Comparison of ENCODE assay signal across 7 mouse cellular contexts in the genomic region with DNA sequence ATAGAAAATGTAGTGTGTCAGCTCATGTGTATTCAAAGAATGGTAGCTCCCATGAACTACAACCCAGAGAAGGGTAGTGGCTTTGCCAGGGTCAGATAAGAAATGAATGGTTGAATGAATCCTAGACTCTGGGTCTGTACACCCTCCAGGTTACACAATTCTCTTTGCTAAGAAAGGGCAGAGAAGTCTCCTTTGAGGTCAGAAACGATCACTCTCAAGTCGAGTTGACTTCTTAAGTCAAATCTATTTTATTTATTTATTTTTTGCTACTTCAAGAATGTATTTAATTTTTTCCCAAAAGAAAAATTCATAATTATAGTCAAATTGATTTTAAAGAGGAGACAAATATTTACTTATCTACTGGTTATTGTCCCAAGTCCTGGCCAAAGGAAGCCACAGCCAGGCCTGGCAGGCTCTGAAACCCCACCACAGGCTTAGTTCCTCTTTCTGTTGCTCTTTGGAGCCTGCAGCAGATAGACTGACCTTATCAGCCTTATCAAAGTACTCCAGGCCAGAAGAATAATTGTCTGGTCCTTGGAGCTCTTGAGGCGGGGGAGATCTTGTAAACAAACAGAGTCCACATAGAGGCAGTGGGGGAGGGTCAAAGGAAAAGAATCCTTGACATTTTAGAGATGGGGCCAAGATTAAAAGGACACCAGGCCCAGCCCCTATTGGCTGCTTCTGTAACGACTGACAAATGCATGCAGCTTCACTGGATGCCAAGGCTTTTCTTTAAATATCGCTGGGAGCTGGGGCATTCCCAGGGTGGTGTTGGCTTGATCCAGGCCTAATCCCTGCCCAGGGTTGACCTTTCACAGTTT.
DNase-seq lines count a peak whose midpoint lies in the region; TF ChIP-seq lines count a peak whose summit lies in the region.

No protein-coding gene starts in this region.

- no peaks in the 10 kb centered on the region for H3K36me3 ChIP-seq in CH12.LX (replicated peaks in 1 of 2; ENCODE audit: control insufficient read depth in 1 of 2, insufficient read depth in 1 of 2, low read length in 1 of 2)

- no peaks in the 10 kb centered on the region for H3K79me2 ChIP-seq in CH12.LX (replicated peaks; ENCODE audit: control insufficient read depth, extremely low read depth, insufficient read depth, poor library complexity, severe bottlenecking)

- DNase-seq in CH12.LX (ENCODE audit: extremely low read depth), result peak; percentile 52
- DNase-seq in adrenal gland, adult 18-20 months (ENCODE audit: low spot score in 2 of 2), result peak; percentile 31 to 55
- DNase-seq in kidney, adult 9 months, result peak; percentile 46
- DNase-seq in lung, postnatal 25 days (ENCODE audit: low spot score), result peak; percentile 88
- DNase-seq in urinary bladder, adult 18-20 months (ENCODE audit: low spot score in 2 of 2), result no peak
- DNase-seq in urinary bladder, adult 2 months (ENCODE audit: low spot score), result no peak
- no peak for DNase-seq in left cerebral cortex, postnatal 10 days (ENCODE audit: extremely low spot score in 1 of 2, low spot score in 2 of 2)

- no peak overlapping the region for H3K4me3 ChIP-seq in CH12.LX (replicated peaks in 1 of 3; ENCODE audit: low read depth in 2 of 3, low read length in 2 of 3, poor library complexity in 1 of 3)

- no peak for TF ChIP-seq POLR2A in CH12.LX (IDR thresholded peaks at IDR 0.05; ENCODE audit: low read depth, low read length)

- H3K27ac ChIP-seq in CH12.LX (ENCODE audit: insufficient read depth, low read depth), result no peak overlapping the region

- in situ Hi-C loops in CH12.LX (cut with MboI; ENCODE audit: low pct_ligation_motif_present, low pct_unique_long_range_greater_than_20kb, low sequenced_read_pairs), result loop anchor here (25.0 kb wide), 1 partner anchor 406 kb away; a partner anchor contains a TSS

- no peaks in the 10 kb centered on the region for H3K9me3 ChIP-seq in CH12.LX (replicated peaks; ENCODE audit: low read length)

- no peak overlapping the region for H3K9ac ChIP-seq in CH12.LX (ENCODE audit: insufficient read depth, low read depth)

- H3K27me3 ChIP-seq in CH12.LX (replicated peaks), result no peaks in the 10 kb centered on the region

- peak; percentile 73 for TF ChIP-seq EP300 in CH12.LX (IDR thresholded peaks at IDR 0.05; ENCODE audit: low read length)

- intact Hi-C loops in left cerebral cortex, postnatal 10 days (cut with DNase I), result no loop called here

- peaks cover 8 to 49% of the 10 kb centered on the region in 2 experiments; a peak in 3 of 4 replicates for H3K4me1 ChIP-seq in CH12.LX (ENCODE audit: control insufficient read depth in 1 of 2, insufficient read depth in 2 of 2)

- dilution Hi-C loops in CH12.LX (cut with MboI; ENCODE audit: extremely low pct_ligation_motif_present, extremely low pct_unique_long_range_greater_than_20kb, low sequenced_read_pairs), result no loop called here

- TF ChIP-seq RAD21 in CH12.LX (IDR thresholded peaks at IDR 0.05; ENCODE audit: low read depth, low read length), result no peak

- no peak for TF ChIP-seq CTCF in CH12.LX (conservative IDR thresholded peaks at IDR 0.05 in 1 of 2, IDR thresholded peaks at IDR 0.05 in 1 of 2; ENCODE audit: low read depth in 2 of 2, low read length in 2 of 2)

- no peak overlapping the region for H3K4me2 ChIP-seq in CH12.LX (ENCODE audit: insufficient read depth, low read depth, poor library complexity, severe bottlenecking)

TF ChIP-seq in CH12.LX, 34 proteins besides CTCF, POLR2A, EP300 and RAD21:
- TF ChIP-seq BHLHE40 (IDR thresholded peaks at IDR 0.05; ENCODE audit: low read depth, low read length) (peak; percentile 12; the same call in 1 of the 2 replicates), RCOR1 (conservative IDR thresholded peaks at IDR 0.05; ENCODE audit: low read depth, low read length) (0 out of 2 replicates have a peak, but pooled peaks have one; percentile 19), IRF4 (IDR thresholded peaks at IDR 0.05; ENCODE audit: low read depth, low read length) (peak; percentile 84), MXI1 (IDR thresholded peaks at IDR 0.05; ENCODE audit: low read depth, low read length) (no peak), HCFC1 (IDR thresholded peaks at IDR 0.05; ENCODE audit: low read depth, low read length) (no peak), USF2 (conservative IDR thresholded peaks at IDR 0.05; ENCODE audit: low read depth, low read length) (no peak), MAFK (IDR thresholded peaks at IDR 0.05; ENCODE audit: insufficient replicate concordance, low read length) (no peak), NRF1 (IDR thresholded peaks at IDR 0.05; ENCODE audit: low read depth, low read length) (no peak)

Comparison
In these comparisons a context has a peak if more than half of its experiments do, and no peak if none do; other contexts are left out.
1. DNase-seq: peak in CH12.LX (single experiment), adrenal gland, adult 18-20 months (2 of 2), kidney, adult 9 months (single experiment) and lung, postnatal 25 days (single experiment); none in urinary bladder, adult 18-20 months (0 of 2), urinary bladder, adult 2 months (single experiment) and left cerebral cortex, postnatal 10 days (0 of 2).